Mouse (Mus musculus) layer of hippocampus, adult 9-10 months (tissue): ENCODE data around the gene Arhgef3.
"Not testable (repeated sequence)": the region's sequence is repeated elsewhere in the genome, so short reads cannot be mapped to it uniquely, and the experiment has no call there.

Experiments used
- DNase-seq: peaks from one replicate; pipeline ENCODE4 v3.0.0; 2022; ENCODE audit warnings: low spot score

Arhgef3 gene

GRCm38 (mm10) chr14:27192450-27192849 is 77.8 kb downstream of the Arhgef3 start:
- DNase-seq: no peak

GRCm38 (mm10) chr14:27196980-27197379 is 82.3 kb downstream of the Arhgef3 start:
- DNase-seq: no peak

- DNase-seq: no peak
Measured at GRCm38 (mm10) chr14:27198490-27199089, 83.9 kb downstream of the Arhgef3 start.

- DNase-seq: no peak
Measured at GRCm38 (mm10) chr14:27199119-27199518, 84.4 kb downstream of the Arhgef3 start.

GRCm38 (mm10) chr14:27199870-27200269 is 85.2 kb downstream of the Arhgef3 start:
- DNase-seq: no peak

- no peak for DNase-seq
Measured at GRCm38 (mm10) chr14:27200743-27201576, 86.3 kb downstream of the Arhgef3 start.

- DNase-seq: no peak
Measured at GRCm38 (mm10) chr14:27201824-27202223, 87.1 kb downstream of the Arhgef3 start.

GRCm38 (mm10) chr14:27204704-27205103 is 90.0 kb downstream of the Arhgef3 start:
- no peak for DNase-seq

- DNase-seq: no peak
Measured at GRCm38 (mm10) chr14:27206443-27206842, 91.7 kb downstream of the Arhgef3 start.

- no peak for DNase-seq
Measured at GRCm38 (mm10) chr14:27209542-27209941, 94.8 kb downstream of the Arhgef3 start.

GRCm38 (mm10) chr14:27210801-27211200 is 96.1 kb downstream of the Arhgef3 start:
- not testable (repeated sequence) for DNase-seq

- DNase-seq: no peak
Measured at GRCm38 (mm10) chr14:27211743-27212445, 97.2 kb downstream of the Arhgef3 start.

GRCm38 (mm10) chr14:27214232-27214631 is 99.5 kb downstream of the Arhgef3 start:
- DNase-seq: no peak

- peak; percentile 90 for DNase-seq
Measured at GRCm38 (mm10) chr14:27219668-27220067, 105.0 kb downstream of the Arhgef3 start.

GRCm38 (mm10) chr14:27220297-27220696 is 105.6 kb downstream of the Arhgef3 start:
- no peak for DNase-seq

GRCm38 (mm10) chr14:27224636-27225035 is 109.9 kb downstream of the Arhgef3 start:
- DNase-seq: no peak

- DNase-seq: no peak
Measured at GRCm38 (mm10) chr14:27226288-27226687, 111.6 kb downstream of the Arhgef3 start.

GRCm38 (mm10) chr14:27228288-27228687 is 113.6 kb downstream of the Arhgef3 start:
- DNase-seq: no peak

GRCm38 (mm10) chr14:27228941-27229371 is 114.3 kb downstream of the Arhgef3 start:
- no peak for DNase-seq

GRCm38 (mm10) chr14:27229441-27230147 is 114.9 kb downstream of the Arhgef3 start:
- no peak for DNase-seq

GRCm38 (mm10) chr14:27230262-27231022 is 115.7 kb downstream of the Arhgef3 start:
- no peak for DNase-seq
